Mouse (Mus musculus): ENCODE results near the gene Fam71e1.

The Fam71e1 gene

GRCm38 (mm10) chr7:44495992-44496770 is at the start of gene Fam71e1, which contains the start of gene Emc10:
Gene Fam71e1, plus strand, starts transcription at chr7:44496581.
Gene Emc10, minus strand, starts transcription at chr7:44496529.
- in situ Hi-C loops (cut with MboI) = loop anchor here (25.0 kb wide), 1 partner anchor 234 kb away; the partner anchor contains the start of genes Acp4 and Gm15517

- in situ Hi-C loops (cut with MboI) = no loop called here
Measured at GRCm38 (mm10) chr7:44453256-44453655, 43.1 kb upstream of the Fam71e1 start.

GRCm38 (mm10) chr7:44456302-44456701 is 40.1 kb upstream of the Fam71e1 start:
- in situ Hi-C loops (cut with MboI) = no loop called here

- in situ Hi-C loops (cut with MboI) = no loop called here
Measured at GRCm38 (mm10) chr7:44460067-44460466, 36.3 kb upstream of the Fam71e1 start.

GRCm38 (mm10) chr7:44460767-44461502 is 35.4 kb upstream of the Fam71e1 start:
- in situ Hi-C loops (cut with MboI) = no loop called here

GRCm38 (mm10) chr7:44461503-44462217 is 34.7 kb upstream of the Fam71e1 start:
- in situ Hi-C loops (cut with MboI) = no loop called here

- in situ Hi-C loops (cut with MboI) = no loop called here
Measured at GRCm38 (mm10) chr7:44462218-44463055, 33.9 kb upstream of the Fam71e1 start.

GRCm38 (mm10) chr7:44463056-44463425 is 33.3 kb upstream of the Fam71e1 start:
- in situ Hi-C loops (cut with MboI) = no loop called here

GRCm38 (mm10) chr7:44463556-44464225 is 32.7 kb upstream of the Fam71e1 start:
- in situ Hi-C loops (cut with MboI) = no loop called here

- in situ Hi-C loops (cut with MboI) = no loop called here
Measured at GRCm38 (mm10) chr7:44464511-44464910, 31.9 kb upstream of the Fam71e1 start.

- in situ Hi-C loops (cut with MboI) = no loop called here
Measured at GRCm38 (mm10) chr7:44465111-44465510, 31.3 kb upstream of the Fam71e1 start, which contains the start of gene Aspdh. Gene Aspdh, plus strand, starts transcription at chr7:44465391.

- in situ Hi-C loops (cut with MboI) = no loop called here
Measured at GRCm38 (mm10) chr7:44466006-44466887, 30.1 kb upstream of the Fam71e1 start.

- in situ Hi-C loops (cut with MboI) = no loop called here
Measured at GRCm38 (mm10) chr7:44466888-44467311, 29.5 kb upstream of the Fam71e1 start.

- in situ Hi-C loops (cut with MboI) = no loop called here
Measured at GRCm38 (mm10) chr7:44467811-44468411, 28.5 kb upstream of the Fam71e1 start, which contains the start of gene Josd2. Gene Josd2, plus strand, starts transcription at chr7:44467980.

GRCm38 (mm10) chr7:44468644-44469285 is 27.6 kb upstream of the Fam71e1 start:
- in situ Hi-C loops (cut with MboI) = no loop called here

GRCm38 (mm10) chr7:44469677-44470675 is 26.4 kb upstream of the Fam71e1 start:
- in situ Hi-C loops (cut with MboI) = no loop called here

Data from mature B cell (primary cell).